Mouse (Mus musculus) spleen, adult 2 months (tissue): Measurements from ENCODE around the gene Samsn1.

ENCODE experiments used
- CTCF ChIP-seq: fragments of 200-500 bp; IDR thresholded peaks from 2 replicates; pipeline ENCODE4 v1.5.1; 2011; ENCODE audit warnings: mild to moderate bottlenecking, inconsistent platforms; ENCODE audit not compliant: insufficient read depth, insufficient read length, insufficient replicate concordance; ENCODE audit errors: extremely low read depth
- POLR2A ChIP-seq: fragments of 200-500 bp; IDR thresholded peaks from 2 replicates; pipeline ENCODE4 v1.6.1; 2011; ENCODE audit warnings: low read depth, low read length, inconsistent platforms

DNA sequence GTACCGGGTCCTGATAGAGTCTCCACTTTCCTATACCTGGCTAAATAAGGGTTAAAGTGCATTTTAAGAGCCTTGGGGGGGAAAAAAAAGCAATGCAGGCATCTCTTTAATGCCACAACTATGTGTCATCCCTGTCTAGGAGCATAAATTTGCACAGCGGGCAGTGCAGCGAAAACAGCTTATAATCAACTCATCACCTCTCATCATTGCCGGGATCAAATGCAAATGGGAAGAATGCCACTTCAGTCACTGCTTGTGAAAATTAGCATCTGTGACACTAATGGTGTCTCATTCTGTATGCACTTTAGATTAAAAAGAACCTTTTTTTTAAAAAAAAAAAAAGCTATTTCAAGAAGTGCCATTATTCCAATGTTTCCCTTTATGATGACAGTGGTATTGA is 118.0 kb downstream of the Samsn1 start:
- TF ChIP-seq CTCF = no peak
- no peak for TF ChIP-seq POLR2A
